24 mouse cellular contexts compared by ENCODE assay signal in the genomic region with DNA sequence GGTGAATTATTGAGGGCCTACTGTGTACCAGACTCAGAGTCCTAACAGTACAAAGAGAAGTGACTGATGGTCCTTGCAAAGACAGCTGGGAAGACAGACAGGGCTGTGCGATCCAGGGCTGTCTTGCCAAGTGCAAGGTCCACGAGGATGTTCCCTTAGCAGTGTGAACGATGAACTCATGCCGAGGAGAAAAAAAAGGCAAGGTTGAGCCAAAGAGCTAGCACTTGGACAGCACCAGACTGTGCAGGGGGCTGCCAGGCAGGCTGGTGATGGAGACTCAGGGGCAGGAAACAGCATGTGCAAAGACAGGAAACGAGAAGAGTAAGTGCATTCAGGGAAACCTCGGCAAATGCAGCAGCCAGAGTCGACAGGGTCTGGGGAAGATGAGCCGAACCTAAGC.
DNase-seq lines count a peak whose midpoint lies in the region; ATAC-seq and TF ChIP-seq lines count a peak whose summit lies in the region.
"Had no signal": no experiment of that assay in that cellular context is flagged by ENCODE, and none has a peak within 500 bp of the region (broad histone marks: within the 10 kb centered on the region; RNA-seq: fewer than 3 reads in every experiment).

No protein-coding gene starts in this region.

- TF ChIP-seq CTCF in kidney, adult 2 months (conservative IDR thresholded peaks at IDR 0.05; ENCODE audit: insufficient read depth, insufficient read length, low read depth, low read length) = no peak

- H3K4me3 ChIP-seq in kidney, adult 2 months (ENCODE audit: insufficient read depth, low read depth, low read length) = no peak overlapping the region
- no peak overlapping the region for H3K4me3 ChIP-seq in kidney, embryonic 15.5 days (replicated peaks)
- no peak overlapping the region for H3K4me3 ChIP-seq in midbrain, embryonic 15.5 days
- H3K4me3 ChIP-seq: embryonic facial prominence, embryonic 12.5 days; erythroblast, embryonic 14.5 days; forebrain, embryonic 13.5 days; heart, adult 2 months; limb, embryonic 13.5 days; liver, embryonic 13.5 days; lung, embryonic 15.5 days; midbrain, embryonic 12.5 days had no signal

- no peaks in the 10 kb centered on the region for H3K36me3 ChIP-seq in kidney, adult 2 months (ENCODE audit: control insufficient read depth, insufficient read depth, low read length)
- no peaks in the 10 kb centered on the region for H3K36me3 ChIP-seq in kidney, embryonic 15.5 days
- no peaks in the 10 kb centered on the region for H3K36me3 ChIP-seq in midbrain, embryonic 15.5 days (replicated peaks)
- H3K36me3 ChIP-seq: embryonic facial prominence, embryonic 12.5 days; limb, embryonic 13.5 days; liver, embryonic 13.5 days; lung, embryonic 15.5 days; midbrain, embryonic 12.5 days had no signal

- DNase-seq in cerebellum, adult 18-20 months = peak; percentile 29 to 31
- no peak for DNase-seq in cerebellum, adult 8-10 months
- DNase-seq in kidney, adult 2 months = peak; percentile 21
- DNase-seq in brain, adult 2 months (ENCODE audit: low read depth, low spot score) = peak; percentile 43
- DNase-seq in layer of hippocampus, postnatal 36 days = no peak
- DNase-seq: adrenal gland, postnatal 10 days; gastrocnemius, postnatal 25 days; heart, adult 2 months; heart, postnatal 4 days; liver, embryonic 13.5 days; right cerebral cortex, adult 18-20 months; thymus, postnatal 14 days had no signal

- no peak overlapping the region for H3K27ac ChIP-seq in kidney, adult 2 months (ENCODE audit: insufficient read depth, low read depth, low read length)
- no peak overlapping the region for H3K27ac ChIP-seq in kidney, embryonic 15.5 days
- H3K27ac ChIP-seq in midbrain, embryonic 15.5 days = no peak overlapping the region; the same call in 1 of the 2 replicates
- H3K27ac ChIP-seq: embryonic facial prominence, embryonic 12.5 days; forebrain, embryonic 13.5 days; heart, adult 2 months; limb, embryonic 13.5 days; liver, embryonic 13.5 days; lung, embryonic 15.5 days; macrophage; midbrain, embryonic 12.5 days; stomach, postnatal 0 days had no signal

- 23% methylated on average over 8 of the region's 8 CpGs for WGBS in kidney, adult 2 months
- WGBS in kidney, embryonic 15.5 days = 30% methylated on average over 8 of the region's 8 CpGs
- WGBS in midbrain, embryonic 15.5 days = 60% methylated on average over 8 of the region's 8 CpGs

- no peaks in the 10 kb centered on the region for H3K27me3 ChIP-seq in kidney, adult 2 months (replicated peaks; ENCODE audit: control insufficient read depth, insufficient read depth, low read length)
- H3K27me3 ChIP-seq in kidney, embryonic 15.5 days = peaks cover 8% of the 10 kb centered on the region; the same call in 1 of the 2 replicates
- no peaks in the 10 kb centered on the region for H3K27me3 ChIP-seq in midbrain, embryonic 15.5 days (replicated peaks)
- H3K27me3 ChIP-seq: embryonic facial prominence, embryonic 12.5 days; forebrain, embryonic 13.5 days; limb, embryonic 13.5 days; liver, embryonic 13.5 days; lung, embryonic 15.5 days; midbrain, embryonic 12.5 days; Patski had no signal

- H3K9ac ChIP-seq in kidney, embryonic 15.5 days = no peak overlapping the region
- no peak overlapping the region for H3K9ac ChIP-seq in midbrain, embryonic 15.5 days
- H3K9ac ChIP-seq: embryonic facial prominence, embryonic 12.5 days; forebrain, embryonic 13.5 days; limb, embryonic 13.5 days; liver, embryonic 13.5 days; lung, embryonic 15.5 days; midbrain, embryonic 12.5 days had no signal

- no peak overlapping the region for H3K4me2 ChIP-seq in kidney, embryonic 15.5 days
- H3K4me2 ChIP-seq in midbrain, embryonic 15.5 days = no peak overlapping the region
- H3K4me2 ChIP-seq: embryonic facial prominence, embryonic 12.5 days; forebrain, embryonic 13.5 days; limb, embryonic 13.5 days; liver, embryonic 13.5 days; lung, embryonic 15.5 days; midbrain, embryonic 12.5 days had no signal

- H3K4me1 ChIP-seq in kidney, adult 2 months (ENCODE audit: control insufficient read depth, insufficient read depth, low read length) = no peaks in the 10 kb centered on the region
- H3K4me1 ChIP-seq in kidney, embryonic 15.5 days = no peaks in the 10 kb centered on the region
- peaks cover 8% of the 10 kb centered on the region; the same call in 1 of the 2 replicates for H3K4me1 ChIP-seq in midbrain, embryonic 15.5 days
- H3K4me1 ChIP-seq: embryonic facial prominence, embryonic 12.5 days; forebrain, embryonic 13.5 days; limb, embryonic 13.5 days; liver, embryonic 13.5 days; lung, embryonic 15.5 days; midbrain, embryonic 12.5 days had no signal

- TF ChIP-seq POLR2A in kidney, adult 2 months (IDR thresholded peaks at IDR 0.05; ENCODE audit: low read depth, low read length) = no peak

- no peak for ATAC-seq in kidney, embryonic 15.5 days (replicated peaks; ENCODE audit: low FRiP score)
- peak; percentile 33; the same call in 1 of the 2 replicates for ATAC-seq in midbrain, embryonic 15.5 days (replicated peaks)
- ATAC-seq: CD4-positive, CD25-positive, alpha-beta regulatory T cell, adult 4 months; forebrain, embryonic 13.5 days; Patski had no signal

- H3K9me3 ChIP-seq in kidney, embryonic 15.5 days (replicated peaks) = no peaks in the 10 kb centered on the region
- H3K9me3 ChIP-seq in midbrain, embryonic 15.5 days = no peaks in the 10 kb centered on the region
- H3K9me3 ChIP-seq: embryonic facial prominence, embryonic 12.5 days; forebrain, embryonic 13.5 days; limb, embryonic 13.5 days; liver, embryonic 13.5 days; lung, embryonic 15.5 days; midbrain, embryonic 12.5 days had no signal

Comparison
In these comparisons a context has a peak if more than half of its experiments do, and no peak if none do; other contexts are left out.
1. DNase-seq: peak in cerebellum, adult 18-20 months (2 of 2), kidney, adult 2 months (single experiment) and brain, adult 2 months (single experiment); none in cerebellum, adult 8-10 months (single experiment) and layer of hippocampus, postnatal 36 days (0 of 2).